Mouse (Mus musculus): Measurements from ENCODE around the gene Foxq1. TPM values are rescaled to one million over a fixed set of nuclear protein-coding genes. Genes with fewer than 3 reads are reported as not detected.

Gene Foxq1
- polyA plus RNA-seq (2015; fragmentation: Nextera tagmentation; extraction: Ambion mirVana): 1.1 TPM in 2 replicates

DNA sequence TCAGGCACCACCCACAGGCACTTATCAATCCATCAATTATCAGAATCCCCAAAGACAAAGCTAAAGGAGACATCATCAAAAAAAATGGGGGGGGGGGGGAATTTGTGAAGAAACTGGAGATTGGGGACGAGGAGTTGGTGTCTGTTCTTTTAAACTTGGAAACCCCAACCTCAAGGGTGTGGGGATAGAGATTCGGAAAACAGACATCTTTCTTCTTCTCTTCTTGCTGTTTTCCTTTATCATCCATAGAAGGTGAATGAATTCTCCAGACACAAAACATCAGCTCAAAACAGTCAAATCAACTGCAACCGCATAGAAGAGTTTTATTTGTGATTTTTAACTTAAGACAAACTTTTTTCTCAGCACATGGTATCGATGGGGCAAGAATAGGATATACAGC lies at the start of gene Foxq1:
TSS of gene Foxq1 (plus strand) at position 301 of the 400 bp plus-strand sequence.
- Histone ChIP-seq H3K27me3 (peaks cover 71% of the 10 kb centered on the region), H3K4me2 (peak within 1 kb of the TSS; percentile 98; the same call in 1 of the 2 replicates), H3K27ac (no peak within 1 kb of the TSS), H3K4me3 (peak within 1 kb of the TSS; percentile 56; the same call in 1 of the 2 replicates), H3K9me3 (no peaks in the 10 kb centered on the region), H3K9ac (no peak within 1 kb of the TSS), H3K4me1 (peaks cover 19% of the 10 kb centered on the region), H3K36me3 (no peaks in the 10 kb centered on the region)
- WGBS: 86% methylated on average over 4 of the region's 4 CpGs
- no peak for ATAC-seq (ENCODE audit: borderline replicate concordance, extremely low read depth, low FRiP score, low TSS enrichment)

DNA sequence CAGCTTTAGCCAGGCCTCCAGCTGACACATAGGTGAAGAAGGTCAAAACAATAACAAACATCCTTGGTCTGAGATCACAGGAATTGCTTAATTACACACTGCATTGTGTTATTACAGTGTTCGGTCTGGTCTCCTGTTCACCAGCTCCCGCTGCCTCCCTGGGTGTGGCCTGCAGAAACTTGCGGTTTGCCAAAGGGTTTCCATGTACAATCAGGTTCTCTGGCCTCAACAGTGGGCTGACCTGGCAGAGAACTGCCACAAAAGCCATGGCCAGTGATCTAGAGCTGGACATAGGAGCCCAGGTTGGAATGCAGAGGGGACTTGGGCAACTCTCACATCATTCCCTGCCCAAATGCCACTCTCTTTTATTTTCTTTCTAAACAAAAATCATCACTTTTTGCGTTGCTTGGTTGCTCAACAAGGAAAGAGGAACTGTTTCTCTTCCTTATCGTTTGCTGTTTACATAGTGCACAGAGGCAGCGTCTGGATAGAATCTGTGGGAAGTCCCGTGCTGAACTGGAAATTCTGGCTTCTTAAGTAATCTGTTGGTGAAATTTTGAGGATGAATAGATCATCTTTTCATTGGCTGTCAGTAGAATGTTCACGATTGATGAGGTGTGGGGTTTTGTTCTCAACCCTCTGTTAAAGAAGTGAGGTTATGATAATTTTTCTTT lies 49.3 kb upstream of the Foxq1 start:
- WGBS: 25% methylated on average over 8 of the region's 8 CpGs
- Histone ChIP-seq H3K4me1 (0 out of 2 replicates have a peak, but pooled peaks cover 5% of the 10 kb centered on the region), H3K27ac (no peak overlapping the region), H3K4me2 (no peak overlapping the region), H3K9me3 (no peaks in the 10 kb centered on the region), H3K27me3 (no peaks in the 10 kb centered on the region), H3K4me3 (no peak overlapping the region), H3K36me3 (no peaks in the 10 kb centered on the region), H3K9ac (no peak overlapping the region)
- no peak for ATAC-seq (ENCODE audit: borderline replicate concordance, extremely low read depth, low FRiP score, low TSS enrichment)

DNA sequence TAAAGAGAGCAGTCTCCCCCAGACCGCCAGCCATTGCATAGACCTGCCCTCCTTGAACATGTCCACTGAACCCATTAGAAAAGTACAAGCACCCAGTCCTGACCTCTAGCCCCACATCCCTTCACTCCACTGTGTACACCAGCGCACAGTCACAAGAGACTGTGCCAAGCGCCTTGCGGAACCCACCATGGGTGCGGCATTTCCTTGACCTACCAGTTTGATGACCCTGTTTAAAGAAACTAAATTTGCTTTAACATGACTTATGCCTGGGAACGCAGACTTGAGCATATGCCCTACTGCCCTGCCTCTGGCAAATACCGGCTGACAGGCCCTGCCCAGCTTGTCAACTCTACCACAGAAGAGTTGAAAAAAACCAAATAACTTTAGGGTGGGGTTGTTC lies 40.7 kb upstream of the Foxq1 start:
- Histone ChIP-seq H3K9me3 (no peaks in the 10 kb centered on the region), H3K27me3 (no peaks in the 10 kb centered on the region), H3K9ac (no peak overlapping the region), H3K4me1 (peaks cover 10% of the 10 kb centered on the region; the same call in 1 of the 2 replicates), H3K4me2 (no peak overlapping the region), H3K36me3 (no peaks in the 10 kb centered on the region), H3K27ac (no peak overlapping the region), H3K4me3 (no peak overlapping the region)
- WGBS: 85% methylated on average over 7 of the region's 7 CpGs
- ATAC-seq (ENCODE audit: borderline replicate concordance, extremely low read depth, low FRiP score, low TSS enrichment): no peak

DNA sequence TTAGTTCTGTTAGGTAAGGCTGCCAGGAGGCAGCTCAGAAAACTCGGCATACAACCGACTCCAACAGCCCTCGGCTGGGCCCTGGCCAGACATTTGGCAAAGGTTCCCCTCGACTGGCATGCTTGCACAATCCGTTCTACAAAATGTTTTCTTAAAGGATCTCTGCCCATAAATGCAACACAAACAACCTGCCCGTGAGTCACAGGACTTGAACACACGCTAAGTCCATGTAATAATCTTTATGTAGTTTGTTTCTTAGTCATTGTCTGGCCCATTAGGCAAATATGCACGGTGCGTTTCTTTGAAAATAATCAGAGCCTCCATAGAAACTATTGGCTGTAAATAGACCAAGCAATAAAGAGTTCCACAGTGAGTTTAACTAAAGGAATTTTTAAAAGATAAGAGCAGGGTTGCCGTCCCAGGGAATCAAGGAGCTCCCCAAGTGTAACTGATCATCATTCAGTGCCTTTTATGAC lies 37.5 kb upstream of the Foxq1 start:
- H3K27me3 ChIP-seq: no peaks in the 10 kb centered on the region
- 35% methylated on average over 10 of the region's 10 CpGs for WGBS
- peaks cover 10% of the 10 kb centered on the region; the same call in 1 of the 2 replicates for H3K4me1 ChIP-seq
- no peak for ATAC-seq (ENCODE audit: borderline replicate concordance, extremely low read depth, low FRiP score, low TSS enrichment)
- H3K9ac ChIP-seq: no peak overlapping the region
- no peak overlapping the region for H3K4me2 ChIP-seq
- H3K36me3 ChIP-seq: no peaks in the 10 kb centered on the region
- no peak overlapping the region for H3K4me3 ChIP-seq
- H3K9me3 ChIP-seq: no peaks in the 10 kb centered on the region
- H3K27ac ChIP-seq: 0 out of 2 replicates have a peak overlapping the region, but pooled peaks have one; percentile 24

GRCm38 (mm10) chr13:31518971-31519370 lies 37.0 kb upstream of the Foxq1 start:
- Histone ChIP-seq H3K36me3 (no peaks in the 10 kb centered on the region), H3K9me3 (no peaks in the 10 kb centered on the region), H3K4me3 (no peak overlapping the region), H3K9ac (no peak overlapping the region), H3K27ac (no peak overlapping the region), H3K27me3 (no peaks in the 10 kb centered on the region), H3K4me2 (no peak overlapping the region), H3K4me1 (peaks cover 10% of the 10 kb centered on the region; the same call in 1 of the 2 replicates)
- ATAC-seq (ENCODE audit: borderline replicate concordance, extremely low read depth, low FRiP score, low TSS enrichment): no peak
- WGBS: 23% methylated on average over 9 of the region's 9 CpGs

- H3K36me3 ChIP-seq: no peaks in the 10 kb centered on the region
- H3K9me3 ChIP-seq: no peaks in the 10 kb centered on the region
- H3K27me3 ChIP-seq: no peaks in the 10 kb centered on the region
- no peak overlapping the region for H3K9ac ChIP-seq
- H3K4me3 ChIP-seq: no peak overlapping the region
- H3K27ac ChIP-seq: no peak overlapping the region
- ATAC-seq (ENCODE audit: borderline replicate concordance, extremely low read depth, low FRiP score, low TSS enrichment): no peak
- no peaks in the 10 kb centered on the region for H3K4me1 ChIP-seq
- 58% methylated on average over 4 of the region's 4 CpGs for WGBS
- no peak overlapping the region for H3K4me2 ChIP-seq
Observed at GRCm38 (mm10) chr13:31524976-31525375, 31.0 kb upstream of the Foxq1 start.

GRCm38 (mm10) chr13:31531186-31531585 lies 24.7 kb upstream of the Foxq1 start:
- Histone ChIP-seq H3K4me2 (no peak overlapping the region), H3K4me1 (peaks cover 8% of the 10 kb centered on the region; the same call in 1 of the 2 replicates), H3K36me3 (no peaks in the 10 kb centered on the region), H3K27me3 (no peaks in the 10 kb centered on the region), H3K9ac (no peak overlapping the region), H3K9me3 (no peaks in the 10 kb centered on the region), H3K4me3 (no peak overlapping the region), H3K27ac (no peak overlapping the region)
- WGBS: 42% methylated on average over 5 of the region's 5 CpGs
- no peak for ATAC-seq (ENCODE audit: borderline replicate concordance, extremely low read depth, low FRiP score, low TSS enrichment)

DNA sequence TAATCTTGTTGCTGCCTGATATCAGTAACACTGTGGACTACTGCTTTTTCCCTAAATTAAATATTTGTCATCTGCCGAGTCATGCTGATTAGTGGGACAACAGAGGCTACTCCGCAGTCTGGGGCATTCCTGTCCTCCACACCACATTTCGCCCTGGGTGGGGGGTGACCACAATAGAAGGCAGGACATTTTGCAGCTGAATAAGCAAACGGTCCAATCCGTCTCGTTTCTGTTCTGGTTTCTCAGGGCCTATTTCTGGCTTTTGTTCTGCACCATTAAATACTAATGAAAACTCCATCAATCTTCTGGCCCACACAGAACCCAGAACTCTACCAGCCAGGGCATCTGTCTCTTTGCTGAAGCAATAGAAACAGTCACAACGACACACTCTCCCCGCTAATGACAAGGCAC lies 24.3 kb upstream of the Foxq1 start:
- H3K4me1 ChIP-seq: peaks cover 8% of the 10 kb centered on the region; the same call in 1 of the 2 replicates
- no peak overlapping the region for H3K4me2 ChIP-seq
- WGBS: 25% methylated on average over 8 of the region's 8 CpGs
- H3K9me3 ChIP-seq: no peaks in the 10 kb centered on the region
- no peaks in the 10 kb centered on the region for H3K36me3 ChIP-seq
- H3K4me3 ChIP-seq: no peak overlapping the region
- H3K27ac ChIP-seq: no peak overlapping the region
- ATAC-seq (ENCODE audit: borderline replicate concordance, extremely low read depth, low FRiP score, low TSS enrichment): no peak
- H3K9ac ChIP-seq: no peak overlapping the region
- H3K27me3 ChIP-seq: no peaks in the 10 kb centered on the region

GRCm38 (mm10) chr13:31534726-31535125 lies 21.2 kb upstream of the Foxq1 start:
- Histone ChIP-seq H3K4me3 (no peak overlapping the region), H3K27ac (no peak overlapping the region), H3K27me3 (no peaks in the 10 kb centered on the region), H3K4me2 (no peak overlapping the region), H3K9me3 (no peaks in the 10 kb centered on the region), H3K36me3 (no peaks in the 10 kb centered on the region), H3K4me1 (peaks cover 8% of the 10 kb centered on the region; the same call in 1 of the 2 replicates), H3K9ac (no peak overlapping the region)
- ATAC-seq (ENCODE audit: borderline replicate concordance, extremely low read depth, low FRiP score, low TSS enrichment): no peak
- 52% methylated on average over 4 of the region's 4 CpGs for WGBS

- H3K9me3 ChIP-seq: no peaks in the 10 kb centered on the region
- peaks cover 4% of the 10 kb centered on the region; the same call in 1 of the 2 replicates for H3K4me1 ChIP-seq
- H3K27me3 ChIP-seq: no peaks in the 10 kb centered on the region
- H3K27ac ChIP-seq: no peak overlapping the region
- no peaks in the 10 kb centered on the region for H3K36me3 ChIP-seq
- H3K4me2 ChIP-seq: no peak overlapping the region
- ATAC-seq (ENCODE audit: borderline replicate concordance, extremely low read depth, low FRiP score, low TSS enrichment): no peak
- H3K9ac ChIP-seq: no peak overlapping the region
- 93% methylated on average over 5 of the region's 5 CpGs for WGBS
- H3K4me3 ChIP-seq: no peak overlapping the region
Observed at GRCm38 (mm10) chr13:31543021-31543420, 12.9 kb upstream of the Foxq1 start.

DNA sequence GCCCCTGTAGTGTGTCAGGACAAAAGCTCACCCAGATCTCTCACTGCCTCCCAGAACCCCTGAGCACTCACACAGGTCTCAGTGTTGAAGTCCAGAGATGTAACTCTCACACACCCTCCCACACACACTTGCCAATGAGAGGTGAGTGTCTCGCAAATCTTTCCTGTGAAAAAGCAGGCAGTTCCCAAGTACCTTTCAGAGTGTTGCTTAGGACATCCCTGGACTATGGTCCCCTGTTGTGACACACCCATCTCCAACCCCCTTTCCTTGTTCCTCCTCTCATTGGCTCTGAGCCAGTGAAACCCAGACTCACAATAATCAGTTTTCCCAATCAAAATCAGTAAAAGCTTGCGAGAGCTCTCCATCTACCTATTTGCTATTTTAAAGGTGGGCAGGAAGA lies 9.2 kb upstream of the Foxq1 start:
- no peaks in the 10 kb centered on the region for H3K27me3 ChIP-seq
- no peaks in the 10 kb centered on the region for H3K9me3 ChIP-seq
- H3K36me3 ChIP-seq: no peaks in the 10 kb centered on the region
- peaks cover 4% of the 10 kb centered on the region; the same call in 1 of the 2 replicates for H3K4me1 ChIP-seq
- WGBS: 66% methylated on average over 2 of the region's 2 CpGs
- ATAC-seq (ENCODE audit: borderline replicate concordance, extremely low read depth, low FRiP score, low TSS enrichment): no peak
- H3K9ac ChIP-seq: no peak overlapping the region
- no peak overlapping the region for H3K4me3 ChIP-seq
- H3K4me2 ChIP-seq: no peak overlapping the region
- 0 out of 2 replicates have a peak overlapping the region, but pooled peaks have one; percentile 33 for H3K27ac ChIP-seq

GRCm38 (mm10) chr13:31547204-31547603 lies 8.7 kb upstream of the Foxq1 start:
- no peak overlapping the region for H3K9ac ChIP-seq
- WGBS: 58% methylated on average over 3 of the region's 3 CpGs
- H3K27me3 ChIP-seq: no peaks in the 10 kb centered on the region
- peaks cover 4% of the 10 kb centered on the region; the same call in 1 of the 2 replicates for H3K4me1 ChIP-seq
- no peaks in the 10 kb centered on the region for H3K9me3 ChIP-seq
- 0 out of 2 replicates have a peak, but pooled peaks have one; percentile 14 for ATAC-seq (ENCODE audit: borderline replicate concordance, extremely low read depth, low FRiP score, low TSS enrichment)
- no peak overlapping the region for H3K4me2 ChIP-seq
- 0 out of 2 replicates have a peak overlapping the region, but pooled peaks have one; percentile 33 for H3K27ac ChIP-seq
- no peaks in the 10 kb centered on the region for H3K36me3 ChIP-seq
- no peak overlapping the region for H3K4me3 ChIP-seq
